Mouse (Mus musculus) layer of hippocampus, adult 8-10 months (tissue): Measurements from ENCODE around the gene Tor4a. TPM values are rescaled to one million over a fixed set of nuclear protein-coding genes. Genes with fewer than 3 reads are reported as not detected.
A peak's percentile ranks its signal among the peaks of the same experiment; 100 is the strongest.

Experiments
- DNase-seq, 2 experiments: peaks; one replicate each; pipeline ENCODE4 v3.0.0; 2022; ENCODE audit warnings: low spot score in 2 of 2
- total RNA-seq, 4 experiments: library from RNA; stranded (reverse); gene quantifications; 2 replicates each; pipeline ENCODE4 v1.2.4; 2022

Tor4a gene
- total RNA-seq, 4 experiments from 2014 or later, result 2.2 to 4.6 (median 2.8) TPM

GRCm38 (mm10) chr2:25193330-25193770 lies 3.3 kb downstream of the Tor4a start:
- peak; percentile 71 to 79 for DNase-seq

GRCm38 (mm10) chr2:25187841-25188240 lies 8.8 kb downstream of the Tor4a start:
- DNase-seq, result no peak

- no peak for DNase-seq
Measured at GRCm38 (mm10) chr2:25186575-25186930, 10.1 kb downstream of the Tor4a start.

GRCm38 (mm10) chr2:25185625-25186574 lies 10.8 kb downstream of the Tor4a start:
- DNase-seq, result no peak

- no peak for DNase-seq
Measured at GRCm38 (mm10) chr2:25184496-25184895, 12.2 kb downstream of the Tor4a start.

GRCm38 (mm10) chr2:25183336-25183735 lies 13.3 kb downstream of the Tor4a start:
- no peak for DNase-seq

GRCm38 (mm10) chr2:25182664-25183063 lies 14.0 kb downstream of the Tor4a start:
- no peak for DNase-seq

GRCm38 (mm10) chr2:25181891-25182397 lies 14.7 kb downstream of the Tor4a start:
- DNase-seq, result no peak

- DNase-seq, result peak in 1 of 2 experiments; percentile 17
Measured at GRCm38 (mm10) chr2:25180973-25181890, 15.5 kb downstream of the Tor4a start.

- peak; percentile 92 to 93 for DNase-seq
Measured at GRCm38 (mm10) chr2:25180478-25180903, 16.2 kb downstream of the Tor4a start, which contains the start of gene Nrarp. Nrarp (plus strand) TSS chr2:25180758.

GRCm38 (mm10) chr2:25179566-25180217 lies 17.0 kb downstream of the Tor4a start:
- DNase-seq, result peak in 1 of 2 experiments; percentile 6

GRCm38 (mm10) chr2:25178285-25178972 lies 18.3 kb downstream of the Tor4a start:
- DNase-seq, result peak; percentile 52 to 54

GRCm38 (mm10) chr2:25177685-25178084 lies 19.0 kb downstream of the Tor4a start:
- DNase-seq, result peak; percentile 35 to 39

GRCm38 (mm10) chr2:25177076-25177475 lies 19.6 kb downstream of the Tor4a start:
- peak in 1 of 2 experiments; percentile 5 for DNase-seq

GRCm38 (mm10) chr2:25176573-25176972 lies 20.1 kb downstream of the Tor4a start:
- DNase-seq, result peak in 1 of 2 experiments; percentile 10

GRCm38 (mm10) chr2:25175690-25176078 lies 21.0 kb downstream of the Tor4a start:
- peak in 1 of 2 experiments; percentile 5 for DNase-seq

- no peak for DNase-seq
Measured at GRCm38 (mm10) chr2:25174866-25175689, 21.6 kb downstream of the Tor4a start.

- DNase-seq, result no peak
Measured at GRCm38 (mm10) chr2:25173821-25174220, 22.9 kb downstream of the Tor4a start.

- DNase-seq, result no peak
Measured at GRCm38 (mm10) chr2:25172629-25173028, 24.1 kb downstream of the Tor4a start.
